Mouse (Mus musculus): ENCODE data around the gene Stat1.

- TF ChIP-seq CTCF (IDR thresholded peaks at IDR 0.05; ENCODE audit: borderline replicate concordance, extremely low read depth, insufficient read depth, insufficient read length) (no peak), POLR2A (IDR thresholded peaks at IDR 0.05; ENCODE audit: borderline replicate concordance, extremely low read depth, insufficient read depth, insufficient read length, poor library complexity, severe bottlenecking) (no peak)
Observed at GRCm38 (mm10) chr1:52102795-52103194, 16.4 kb upstream of the Stat1 start.

Measured in brain, embryonic 14.5 days (tissue).